Mouse (Mus musculus) central nervous system, embryonic 11.5 days (tissue): ENCODE measurements around the gene Lbhd1. TPM values are rescaled to one million over a fixed set of nuclear protein-coding genes. Genes with fewer than 3 reads are reported as not detected.

Source experiments
- polyA plus RNA-seq: library from polyadenylated mRNA; depleted of rRNA; stranded (reverse); fragments of >200 nt; gene quantifications from 2 replicates; pipeline ENCODE4 v1.2.3, GENCODE M21; 2012; rRNA removed

Gene Lbhd1
- polyA plus RNA-seq, result 7.5 and 10.5 TPM in 2 replicates

DNA sequence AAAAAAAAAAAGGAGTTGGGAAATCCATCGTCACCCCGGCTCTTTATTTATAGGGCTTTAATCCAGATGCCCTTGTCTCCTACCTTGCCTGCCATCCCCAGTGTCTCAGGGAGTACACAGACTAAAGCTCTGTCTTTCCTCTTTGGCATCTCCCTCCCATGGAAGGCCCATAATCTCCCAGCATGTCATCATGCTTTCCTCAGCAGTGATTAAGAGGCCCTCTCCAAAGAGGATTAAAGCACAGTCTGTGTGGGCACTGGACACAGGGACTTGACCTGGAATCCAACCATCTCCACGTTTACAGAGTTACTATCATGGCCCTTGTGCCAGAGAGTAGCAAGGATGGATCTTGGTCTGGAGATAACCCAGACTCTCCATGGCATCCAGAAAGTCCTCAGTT lies at the start of gene Lbhd1, which contains the start of gene Gm49403:
Gene Lbhd1 (plus strand): TSS at position 117 of the 400 bp plus-strand sequence.
Gene Gm49403 (plus strand): TSS at position 315 of the 400 bp plus-strand sequence.

DNA sequence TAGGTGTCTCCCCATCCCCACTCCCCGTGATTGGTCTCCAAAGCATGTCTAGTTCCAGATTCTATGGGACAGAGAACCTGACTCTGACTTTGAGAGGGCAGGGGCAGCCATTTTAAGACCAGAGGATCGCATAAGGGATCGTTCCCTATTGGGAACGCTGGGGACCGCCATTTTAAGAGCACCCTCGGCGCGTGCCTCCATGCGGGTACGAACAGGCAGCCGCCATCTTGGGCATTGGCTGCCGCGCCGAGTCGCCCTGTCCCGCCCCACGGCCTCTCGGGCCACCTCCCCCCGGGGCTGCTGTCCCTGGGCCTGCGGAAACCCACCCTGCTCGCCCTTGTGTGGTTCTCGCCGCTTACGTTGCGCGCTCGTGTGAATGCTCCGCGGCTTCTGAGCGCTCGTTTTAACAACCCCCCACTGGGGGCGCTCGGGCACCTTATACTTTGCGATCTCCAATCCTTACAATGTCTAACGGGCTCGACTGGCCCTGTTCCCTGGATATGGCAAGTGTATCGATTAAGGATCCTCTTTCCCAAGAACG lies 46.2 kb upstream of the Lbhd1 start, which contains the start of gene Bscl2:
Gene Bscl2 (plus strand): TSS at position 217 of the 541 bp plus-strand sequence.

DNA sequence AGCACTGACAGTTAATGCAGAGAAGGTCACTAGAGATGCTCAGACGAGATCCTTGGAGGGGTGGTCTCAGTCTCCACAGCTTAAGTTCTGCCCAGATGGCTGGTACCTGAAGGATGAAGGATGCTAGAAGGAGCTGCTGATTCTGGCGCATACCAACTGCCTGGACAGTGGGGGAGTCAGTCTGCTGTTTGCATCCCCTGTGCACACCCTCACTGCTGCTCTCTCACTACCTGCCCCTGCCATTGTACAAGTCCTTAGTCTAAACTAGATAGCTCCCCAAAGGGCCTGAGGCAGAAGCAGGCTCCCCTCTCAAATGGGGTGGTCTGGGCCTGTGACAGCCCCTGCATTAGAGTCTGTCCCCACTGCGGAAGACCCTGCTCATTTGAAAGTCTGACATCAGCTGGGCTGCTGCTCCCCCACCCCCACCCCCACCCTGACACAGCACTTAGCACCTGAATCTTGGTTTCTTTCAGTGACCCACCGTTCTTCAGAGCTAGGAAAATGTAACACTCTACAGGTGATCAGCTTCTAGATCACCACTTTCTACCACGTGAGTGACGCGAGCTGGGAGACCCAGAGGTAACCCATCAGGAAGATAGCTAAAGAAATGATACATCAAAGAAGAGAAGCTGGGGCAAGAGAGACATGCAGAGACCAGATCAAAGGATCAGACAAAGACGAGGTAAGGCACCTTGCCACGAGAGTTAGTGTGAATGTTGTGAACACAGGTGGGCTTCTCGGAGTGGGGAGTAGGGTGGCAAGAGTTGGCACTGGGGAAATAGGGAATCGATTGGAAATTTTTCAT lies 44.2 kb upstream of the Lbhd1 start, which contains the start of gene Gng3:
Gene Gng3 (minus strand): TSS at position 92 of the 805 bp plus-strand sequence.

DNA sequence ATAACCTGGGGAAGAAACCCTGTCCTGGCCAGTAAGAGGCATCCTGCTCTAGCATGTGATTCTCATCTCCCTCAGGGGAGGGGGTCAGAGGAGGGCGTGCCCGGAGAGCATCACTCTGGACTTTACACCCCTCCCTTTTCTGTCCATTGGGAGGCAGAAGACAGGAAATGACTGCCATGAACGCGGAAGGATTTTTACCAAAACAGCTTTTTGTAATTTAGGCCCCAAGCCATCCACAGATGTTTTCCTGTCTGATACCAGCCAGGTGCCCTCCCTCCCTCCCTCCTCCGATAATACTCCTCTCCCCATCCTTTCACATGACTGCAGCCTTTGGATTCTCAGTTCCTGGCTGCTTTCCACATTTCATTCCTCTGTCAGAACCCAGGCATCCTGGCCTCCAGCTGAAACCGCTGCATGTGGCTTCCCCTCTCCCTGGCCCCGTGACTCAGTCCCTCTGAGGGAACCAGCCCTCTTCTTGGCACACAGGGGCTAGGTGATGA lies 33.1 kb upstream of the Lbhd1 start, which contains the start of gene Lrrn4cl:
Gene Lrrn4cl (plus strand): TSS at position 367 of the 500 bp plus-strand sequence.

DNA sequence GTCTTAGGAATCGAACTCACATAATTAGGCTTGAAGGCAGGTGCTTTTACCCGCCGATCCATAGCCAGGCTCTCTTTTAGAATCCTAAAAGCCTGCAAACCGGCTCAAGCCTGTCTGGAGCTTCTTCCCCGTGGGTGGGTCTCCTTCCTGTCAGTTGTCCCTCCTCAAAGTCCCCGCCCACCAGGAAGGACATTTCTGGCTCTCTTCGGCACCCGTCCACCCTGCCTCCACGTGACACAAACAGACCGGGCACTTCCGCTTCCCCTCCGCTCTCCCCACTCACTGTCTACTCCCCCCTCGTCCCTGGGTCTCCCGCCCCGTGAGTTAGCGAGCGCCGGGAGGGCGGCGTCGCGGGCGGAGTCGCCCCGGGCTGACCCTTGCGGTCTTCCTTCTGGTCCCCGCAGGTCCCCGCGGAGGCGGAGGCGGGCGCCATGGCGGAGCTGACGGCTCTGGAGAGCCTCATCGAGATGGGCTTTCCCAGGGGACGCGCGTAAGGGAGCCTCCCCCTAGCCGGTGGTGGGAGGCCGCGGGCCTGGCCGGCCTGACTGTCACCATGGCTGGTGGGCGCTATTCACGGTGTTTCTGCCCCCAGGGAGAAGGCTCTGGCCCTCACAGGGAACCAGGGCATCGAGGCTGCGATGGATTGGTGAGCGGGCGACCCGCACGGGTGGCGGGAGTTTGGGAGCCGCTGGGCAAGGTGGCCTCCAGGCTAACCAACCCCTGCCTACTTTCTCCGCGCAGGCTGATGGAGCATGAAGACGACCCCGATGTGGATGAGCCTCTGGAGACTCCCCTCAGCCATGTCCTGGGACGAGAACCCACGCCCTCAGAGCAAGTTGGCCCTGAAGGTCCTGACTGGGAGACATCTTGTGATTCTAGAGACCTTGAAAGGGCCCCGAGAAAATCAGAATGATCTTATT lies 12.0 kb upstream of the Lbhd1 start, which contains the start of gene Ubxn1:
Gene Ubxn1 (plus strand): TSS at position 230 of the 920 bp plus-strand sequence.

DNA sequence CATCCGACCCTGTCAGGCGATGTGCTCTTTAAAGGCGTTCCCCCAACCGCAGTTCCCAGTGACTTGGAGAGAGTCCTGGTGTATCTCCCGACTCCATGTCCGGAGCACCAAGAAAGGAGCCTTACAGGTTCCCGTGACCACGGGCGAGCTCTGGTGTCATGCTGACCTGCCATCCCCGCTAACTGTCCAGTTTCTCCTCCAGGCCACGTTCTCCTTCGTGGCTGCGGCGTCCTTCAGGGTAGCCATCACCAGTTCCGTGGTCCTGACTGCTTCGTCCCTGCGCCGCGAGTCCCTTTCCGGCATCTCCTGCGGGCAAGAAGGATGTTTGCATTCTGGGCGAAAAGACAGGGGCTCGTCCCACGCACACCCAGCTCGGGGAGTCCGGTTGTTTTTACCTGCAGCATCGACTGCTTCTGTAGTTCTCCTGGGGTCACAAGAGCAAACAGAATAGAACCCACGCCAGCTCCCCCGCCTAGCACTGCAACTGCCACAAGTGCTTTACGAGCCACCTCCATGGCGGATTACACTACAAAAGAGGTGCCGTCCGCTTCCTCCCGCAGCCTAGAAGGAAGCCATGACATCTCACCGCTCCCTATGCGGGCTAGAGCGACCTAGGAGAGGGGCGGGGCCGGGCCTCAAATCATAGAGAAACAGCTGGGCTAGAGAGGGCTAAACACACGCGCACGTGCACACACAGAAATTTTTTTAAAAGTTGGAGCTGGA lies 3.1 kb upstream of the Lbhd1 start, which contains the start of gene Uqcc3:
Gene Uqcc3 (minus strand): TSS at position 613 of the 723 bp plus-strand sequence.

DNA sequence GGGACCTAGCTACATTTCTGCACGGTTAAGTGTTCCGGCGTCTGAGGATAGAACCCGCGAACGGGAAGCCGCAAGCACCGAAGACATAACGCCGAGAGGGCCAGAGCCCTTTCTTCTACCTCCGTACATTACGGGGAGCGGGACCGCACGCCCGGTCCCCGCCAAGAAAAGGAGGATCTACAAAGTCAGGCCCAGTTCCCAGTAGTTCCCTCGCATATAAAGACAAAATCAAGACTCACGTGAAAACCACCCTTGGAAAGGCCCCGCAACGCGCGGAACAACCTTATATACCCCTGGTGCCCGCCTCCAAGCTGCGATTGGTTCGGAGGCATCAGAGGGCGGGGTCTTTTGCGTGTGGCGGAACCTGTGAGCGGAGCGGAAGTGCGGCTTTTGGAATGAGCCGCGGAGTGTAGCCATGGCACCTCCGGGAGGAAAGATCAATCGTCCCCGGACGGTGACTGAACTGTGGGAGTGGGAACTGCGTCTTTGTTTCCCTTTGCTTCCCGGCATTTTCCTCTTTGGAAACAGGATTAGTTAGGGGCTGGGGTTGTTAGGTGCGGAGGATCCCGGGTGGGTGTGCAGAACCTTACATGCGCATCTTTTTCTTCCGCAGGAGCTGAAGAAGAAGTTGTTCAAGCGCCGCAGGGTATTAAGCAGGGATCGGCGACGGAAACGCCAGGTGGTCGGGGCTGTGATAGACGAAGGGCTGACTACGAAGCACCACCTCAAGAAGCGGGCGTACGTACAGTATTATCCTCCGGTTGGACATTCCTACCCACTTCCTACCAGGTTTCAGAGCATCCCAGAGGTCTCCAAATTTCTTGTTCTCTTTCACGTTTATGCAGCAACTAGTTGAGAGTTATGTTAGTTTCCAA lies 5.2 kb downstream of the Lbhd1 start, which contains the start of the genes 1810009A15Rik and Gm49416:
Gene 1810009A15Rik (plus strand): TSS at position 343 of the 875 bp plus-strand sequence.
Gene Gm49416 (plus strand): TSS at position 416 of the 875 bp plus-strand sequence.

DNA sequence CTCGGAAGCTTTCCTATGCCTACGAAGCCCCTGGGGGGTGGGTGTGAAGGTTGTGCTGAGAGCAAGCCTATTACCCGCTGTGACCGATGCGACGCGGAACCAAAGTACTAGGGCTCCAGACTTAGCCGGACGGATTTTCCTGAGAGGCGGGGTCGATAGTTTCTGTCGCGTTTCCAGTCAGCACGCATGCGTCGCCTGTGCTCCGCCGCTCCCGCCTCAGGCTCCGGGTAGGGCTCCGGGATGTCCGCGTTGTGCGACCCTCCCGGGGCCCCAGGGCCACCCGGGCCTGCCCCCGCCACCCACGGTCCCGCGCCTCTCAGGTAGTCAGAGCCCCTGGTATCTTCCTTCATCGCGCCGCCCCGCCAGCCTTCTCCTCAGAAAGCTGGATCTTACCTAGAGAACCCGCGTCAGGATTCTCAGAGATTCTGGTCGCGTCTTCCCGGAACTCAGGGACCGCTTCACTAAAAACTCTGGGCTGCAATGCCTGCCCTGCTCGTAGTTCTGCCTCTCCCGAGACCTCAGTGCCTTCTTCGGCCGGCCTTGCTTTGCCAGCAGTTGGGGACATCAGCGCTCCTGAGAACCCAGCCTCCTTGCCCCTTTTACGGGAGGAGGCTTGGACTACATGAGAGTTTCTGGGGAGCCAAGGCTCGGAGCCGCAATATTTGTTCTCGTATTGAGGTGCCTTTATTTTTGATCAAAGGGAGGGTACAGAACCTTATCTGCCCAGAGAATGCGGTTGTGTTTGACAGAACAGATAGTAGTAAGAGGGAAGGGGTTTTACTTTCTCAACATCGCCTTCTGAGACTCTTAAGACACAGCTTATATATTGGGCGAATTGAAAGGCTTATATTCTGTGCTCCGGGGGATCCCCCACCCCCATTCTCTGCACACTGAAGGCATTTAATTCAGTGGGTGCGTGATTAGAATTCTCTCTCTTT lies 9.6 kb downstream of the Lbhd1 start, which contains the start of gene Ints5:
Gene Ints5 (plus strand): TSS at position 177 of the 938 bp plus-strand sequence.

DNA sequence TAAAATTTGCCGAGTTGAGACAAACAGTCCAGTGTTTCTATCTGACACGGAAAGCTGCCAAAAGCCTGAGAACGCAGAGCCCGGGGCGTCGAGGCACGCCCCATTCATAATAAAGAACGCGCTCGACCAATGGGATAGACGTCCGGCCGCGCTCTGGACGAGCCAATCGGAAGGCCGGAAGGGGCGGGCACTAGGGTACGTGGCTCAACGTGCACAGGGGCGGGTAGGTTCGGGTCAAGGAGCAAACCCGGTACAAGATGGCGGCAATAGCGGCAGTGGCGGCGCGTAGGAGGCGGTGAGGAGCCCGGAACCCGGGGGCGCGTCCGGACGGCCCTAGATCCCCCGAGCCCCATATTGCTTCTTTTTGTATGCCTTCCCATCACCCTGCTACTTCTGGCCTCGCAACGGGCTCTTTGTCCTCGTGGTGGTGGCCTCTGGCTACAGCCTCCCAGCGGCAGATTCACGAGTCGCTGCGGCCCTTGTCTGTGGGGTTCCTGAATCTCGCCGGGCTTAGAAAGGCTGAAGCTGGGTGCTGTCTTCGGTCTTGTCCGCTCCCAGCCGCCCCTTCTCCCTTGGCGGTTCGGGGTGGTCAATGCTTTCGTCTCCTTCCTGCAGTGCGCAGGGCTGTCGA lies 14.4 kb downstream of the Lbhd1 start, which contains the start of gene Ganab:
Gene Ganab (plus strand): TSS at position 207 of the 631 bp plus-strand sequence.

DNA sequence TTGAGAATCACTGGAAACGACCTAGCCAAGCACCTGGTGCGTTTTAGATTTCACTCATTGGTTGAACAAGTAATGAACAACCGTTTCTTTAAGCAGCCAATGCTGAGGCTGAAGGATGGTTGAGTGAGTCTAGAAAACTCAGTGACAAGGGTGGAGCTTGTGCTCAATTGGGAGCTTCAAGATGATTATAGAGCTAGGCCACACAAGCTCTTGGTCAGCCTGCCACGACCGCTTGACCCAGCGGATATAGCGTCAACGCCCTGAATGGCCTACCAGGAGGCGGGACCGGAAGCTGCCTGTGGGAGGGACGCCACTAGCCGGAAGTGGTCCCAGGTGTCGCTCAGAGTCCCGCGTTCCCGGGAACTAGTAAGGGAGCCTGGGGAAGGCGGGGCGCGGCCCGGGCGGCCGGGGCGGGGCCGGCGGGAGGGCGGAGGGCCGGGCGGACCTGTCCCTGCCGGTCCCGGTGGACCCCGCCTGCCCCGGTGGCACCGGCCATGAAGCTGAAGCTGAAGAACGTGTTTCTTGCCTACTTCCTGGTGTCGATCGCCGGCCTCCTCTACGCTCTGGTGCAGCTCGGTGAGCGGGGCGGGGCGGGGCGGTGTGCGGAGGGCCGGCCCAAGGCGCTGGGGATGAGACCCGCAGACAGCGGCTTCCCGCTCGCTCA lies 36.7 kb downstream of the Lbhd1 start, which contains the start of gene B3gat3:
Gene B3gat3 (plus strand): TSS at position 302 of the 664 bp plus-strand sequence.

DNA sequence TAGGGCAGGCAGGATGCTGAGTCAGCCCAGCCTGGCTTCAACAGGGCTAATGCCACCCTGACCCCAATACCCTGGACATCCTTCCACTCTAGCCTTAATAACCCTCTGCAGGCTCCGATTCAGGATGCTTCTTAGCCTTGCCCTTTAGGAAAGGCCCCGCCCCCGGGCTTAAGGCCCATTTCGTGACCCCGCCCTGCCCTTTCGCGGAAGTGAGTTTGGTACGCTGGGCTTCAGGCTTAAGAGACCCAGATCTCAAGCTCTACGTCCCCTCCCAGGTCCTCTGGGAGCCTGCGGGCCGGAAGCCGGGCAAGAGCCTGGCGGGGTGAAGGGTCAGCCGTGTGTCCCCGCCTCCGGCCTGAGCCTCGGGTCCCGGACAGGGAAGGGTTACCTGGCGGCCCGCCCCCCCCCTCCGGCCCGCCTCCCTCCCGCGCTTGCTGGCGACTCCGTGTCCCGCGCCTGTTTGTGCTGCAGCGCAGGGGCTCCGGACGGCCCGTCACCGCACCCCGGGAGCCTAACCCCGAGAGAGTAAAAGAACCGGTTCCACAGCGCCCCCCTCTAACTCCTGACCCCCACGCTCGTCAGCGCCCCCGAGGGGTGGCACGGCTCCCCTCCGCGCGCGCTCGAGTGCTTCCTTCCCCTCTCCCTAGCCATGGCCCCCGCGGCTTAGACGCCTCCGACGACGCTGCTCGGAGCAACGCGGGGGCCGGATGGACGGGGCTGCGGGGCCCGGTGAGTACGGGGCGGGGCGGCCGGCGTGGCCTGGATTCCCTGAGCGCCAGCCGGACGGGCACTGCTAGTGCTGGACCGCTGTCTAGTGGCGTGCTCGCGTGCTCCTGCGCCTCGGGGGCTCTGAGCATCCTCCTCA lies 45.9 kb downstream of the Lbhd1 start, which contains the start of the genes Rom1 and Eml3:
Gene Rom1 (minus strand): TSS at position 133 of the 865 bp plus-strand sequence.
Gene Eml3 (plus strand): TSS at position 329 of the 865 bp plus-strand sequence.

DNA sequence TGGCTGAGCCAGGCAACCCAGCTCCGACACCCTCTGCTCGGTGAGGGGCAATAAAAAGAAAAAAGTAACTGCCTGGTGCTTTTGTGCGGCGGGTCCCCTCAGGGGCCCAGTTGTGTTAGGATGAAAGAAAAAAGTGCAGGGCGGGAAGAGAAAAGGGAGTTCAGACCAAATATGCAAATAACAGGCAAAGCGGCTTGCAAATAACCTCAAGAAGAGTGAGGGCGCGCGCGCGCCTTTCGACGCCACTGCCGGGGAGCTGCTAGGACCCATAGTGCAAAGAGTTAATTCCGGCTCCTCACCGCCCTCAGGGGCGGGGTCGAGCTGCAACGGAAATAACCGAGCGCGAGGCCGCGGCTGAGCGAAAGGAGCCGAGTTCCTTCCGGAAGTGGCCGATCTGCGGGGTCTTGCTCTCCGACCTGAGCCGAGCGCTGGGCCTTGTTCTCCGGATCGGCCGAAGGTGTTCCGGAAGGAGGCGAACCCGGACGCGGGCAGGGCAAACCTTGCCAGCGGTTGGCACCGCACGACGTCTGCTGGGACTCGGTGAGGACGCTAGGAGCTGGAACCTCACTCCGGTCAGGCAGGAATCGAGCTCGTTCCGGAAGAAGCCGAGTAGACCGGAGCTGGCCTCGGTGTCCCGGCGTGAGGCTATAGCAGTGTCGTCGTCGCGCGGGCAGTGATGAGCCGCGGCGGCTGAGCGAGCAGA lies 58.1 kb downstream of the Lbhd1 start, which contains the start of gene Mta2:
Gene Mta2 (plus strand): TSS at position 361 of the 703 bp plus-strand sequence.

